Mouse (Mus musculus): ENCODE measurements around the gene Sh2d3c.

Gene Sh2d3c

DNA sequence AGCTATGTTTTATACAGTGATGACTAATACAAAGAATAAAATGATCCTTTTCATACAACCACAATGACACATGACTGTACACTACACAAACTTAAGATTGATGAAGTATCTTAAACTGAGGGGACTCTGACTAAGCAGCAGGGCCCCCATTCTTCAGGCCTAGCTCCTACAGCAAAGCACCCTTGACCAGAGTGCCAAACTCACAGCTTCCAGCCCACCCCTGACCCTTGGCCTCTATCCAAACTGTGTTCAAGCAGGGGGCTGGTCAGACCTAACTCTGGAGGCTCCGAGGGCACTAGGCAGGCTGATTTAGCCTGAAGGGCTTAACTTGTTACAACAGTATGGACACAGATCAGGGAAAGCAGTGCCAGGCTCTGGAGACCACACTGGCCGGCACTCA is 67.7 kb downstream of the Sh2d3c start:
- DNase-seq (ENCODE audit: low read depth, low spot score): peak; percentile 58

DNA sequence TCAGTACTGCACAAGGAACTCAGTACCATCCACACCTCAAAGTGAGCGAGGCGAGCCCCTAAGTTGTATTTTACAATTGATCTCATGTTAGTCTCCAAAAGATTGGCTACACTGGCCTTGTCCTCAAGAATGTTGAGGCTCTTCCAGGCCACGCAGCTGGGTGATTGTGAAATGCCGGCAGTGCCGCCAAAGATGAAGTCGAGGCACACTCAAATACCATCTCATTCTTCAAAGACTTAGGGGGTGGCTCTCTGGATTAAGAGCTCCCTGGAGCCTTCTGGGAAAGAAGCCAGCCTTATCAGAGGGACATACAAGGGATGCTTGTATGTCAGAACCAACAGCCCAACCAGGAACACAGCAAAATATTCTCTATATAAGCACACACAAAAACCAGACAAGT is 70.4 kb downstream of the Sh2d3c start:
- peak; percentile 77 for DNase-seq (ENCODE audit: low read depth, low spot score)

DNA sequence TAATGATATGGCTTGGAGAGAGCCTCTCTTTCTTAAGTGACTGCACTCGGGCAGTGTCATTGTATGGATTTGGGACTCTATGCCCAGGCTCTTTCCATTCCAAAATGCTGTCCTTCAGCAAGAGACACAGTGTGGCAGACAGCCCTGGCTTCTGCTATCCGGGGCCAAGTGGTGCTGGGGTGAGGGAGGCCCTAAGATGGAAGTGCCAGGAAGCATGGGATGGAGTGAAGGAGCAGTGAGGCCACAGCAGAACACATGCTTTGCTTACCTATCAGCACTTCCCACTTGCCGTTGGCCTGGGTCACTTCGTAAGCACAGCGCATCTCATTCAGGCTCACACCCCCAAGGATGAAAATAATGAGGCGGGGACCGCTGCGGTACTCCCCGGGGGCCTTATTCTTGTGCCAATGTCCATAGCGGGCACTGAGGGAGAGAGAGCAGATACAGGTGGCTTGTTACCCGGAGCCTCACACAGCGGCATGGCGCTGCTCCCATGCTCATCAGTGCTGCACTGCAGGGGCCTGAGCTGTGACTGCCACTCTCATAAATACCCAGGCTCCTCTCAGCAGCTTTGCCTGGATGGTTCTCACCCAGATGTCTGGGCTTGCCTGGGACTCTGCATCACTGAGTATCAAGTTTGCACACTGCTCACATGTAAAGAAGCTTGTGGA is 75.0 kb downstream of the Sh2d3c start:
- no peak for DNase-seq (ENCODE audit: low read depth, low spot score)

DNA sequence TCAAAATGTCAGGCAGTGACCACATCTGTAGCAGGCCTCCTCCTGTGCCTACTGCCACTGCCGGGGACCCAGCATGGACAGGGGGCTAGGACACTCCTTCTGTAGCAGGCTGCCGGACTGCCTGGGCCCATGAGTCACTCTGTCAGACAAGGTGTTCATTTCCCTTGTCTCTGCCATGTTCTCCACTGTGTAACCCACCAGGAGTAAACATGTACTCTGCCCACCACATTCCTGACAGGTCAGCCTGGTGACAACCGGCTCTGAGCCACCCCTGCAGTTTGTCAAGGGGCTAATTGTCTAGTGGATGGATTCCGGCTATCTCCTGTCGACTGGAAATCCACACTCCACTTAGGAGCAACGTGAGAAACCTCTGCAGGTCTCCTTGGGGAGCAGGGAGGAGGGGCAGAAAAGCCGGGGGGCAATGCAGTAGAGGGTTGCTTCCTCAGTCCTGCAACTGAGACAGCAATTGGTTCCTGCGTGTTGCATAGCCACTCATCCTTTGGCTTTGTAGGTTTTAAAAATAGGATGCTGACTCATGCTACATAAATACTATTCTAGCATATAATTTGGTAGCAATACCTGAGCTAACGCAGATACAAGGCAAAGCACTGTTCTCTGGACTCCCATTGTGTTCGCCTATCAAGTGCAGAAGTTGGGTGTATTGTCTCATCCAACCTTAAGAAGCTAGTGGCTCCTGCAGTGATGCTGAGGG is 77.6 kb downstream of the Sh2d3c start:
- no peak for DNase-seq (ENCODE audit: low read depth, low spot score)
